Mouse (Mus musculus) erythroblast, embryonic 14.5 days (primary cell): ENCODE data around the gene Frmd4b. TPM values are rescaled to one million over a fixed set of nuclear protein-coding genes. Genes with fewer than 3 reads are reported as not detected.
"Not testable (repeated sequence)": the region's sequence is repeated elsewhere in the genome, so short reads cannot be mapped to it uniquely, and the experiment has no call there.

Experiments
- H3K27me3 ChIP-seq: 2 replicates; pipeline ENCODE4 v1.6.1; 2012; ENCODE audit warnings: inconsistent platforms; ENCODE audit not compliant: control insufficient read depth
- H3K36me3 ChIP-seq: 2 replicates; pipeline ENCODE4 v1.6.1; 2012; ENCODE audit warnings: mild to moderate bottlenecking, inconsistent platforms; ENCODE audit not compliant: control insufficient read depth
- H3K4me1 ChIP-seq: 2 replicates; pipeline ENCODE4 v1.6.1; 2012; ENCODE audit warnings: inconsistent platforms; ENCODE audit not compliant: control insufficient read depth
- H3K4me3 ChIP-seq: replicated peaks from 2 replicates; pipeline ENCODE3; 2012; ENCODE audit warnings: moderate library complexity, mild to moderate bottlenecking, inconsistent platforms
- H3K9me3 ChIP-seq: 2 replicates; pipeline ENCODE4 v1.6.1; 2012; ENCODE audit warnings: low read length, inconsistent platforms, mixed read lengths; ENCODE audit not compliant: control insufficient read depth
- GATA1 ChIP-seq: IDR thresholded peaks from 2 replicates; pipeline ENCODE4 v1.6.1; 2012; ENCODE audit warnings: low read length, inconsistent platforms, mixed read lengths
- TAL1 ChIP-seq: IDR thresholded peaks from 3 replicates; pipeline ENCODE4 v1.6.1; 2012; ENCODE audit warnings: low read length, inconsistent platforms, mixed read lengths
- polyA plus RNA-seq: library from polyadenylated mRNA; stranded (reverse); fragments of >175 nt; gene quantifications from 2 replicates; pipeline ENCODE4 v1.2.3, GENCODE M21; 2012

Gene Frmd4b
- polyA plus RNA-seq, 1 experiment, result not detected

GRCm38 (mm10) chr6:97429688-97430343 lies 187.5 kb downstream of the Frmd4b start:
- Histone ChIP-seq H3K4me1 (no peaks in the 10 kb centered on the region), H3K4me3 (no peak overlapping the region), H3K36me3 (no peaks in the 10 kb centered on the region), H3K9me3 (no peaks in the 10 kb centered on the region), H3K27me3 (no peaks in the 10 kb centered on the region)
- TF ChIP-seq TAL1 (no peak), GATA1 (no peak)

GRCm38 (mm10) chr6:97419771-97420446 lies 197.4 kb downstream of the Frmd4b start:
- H3K9me3 ChIP-seq, result no peaks in the 10 kb centered on the region

DNA sequence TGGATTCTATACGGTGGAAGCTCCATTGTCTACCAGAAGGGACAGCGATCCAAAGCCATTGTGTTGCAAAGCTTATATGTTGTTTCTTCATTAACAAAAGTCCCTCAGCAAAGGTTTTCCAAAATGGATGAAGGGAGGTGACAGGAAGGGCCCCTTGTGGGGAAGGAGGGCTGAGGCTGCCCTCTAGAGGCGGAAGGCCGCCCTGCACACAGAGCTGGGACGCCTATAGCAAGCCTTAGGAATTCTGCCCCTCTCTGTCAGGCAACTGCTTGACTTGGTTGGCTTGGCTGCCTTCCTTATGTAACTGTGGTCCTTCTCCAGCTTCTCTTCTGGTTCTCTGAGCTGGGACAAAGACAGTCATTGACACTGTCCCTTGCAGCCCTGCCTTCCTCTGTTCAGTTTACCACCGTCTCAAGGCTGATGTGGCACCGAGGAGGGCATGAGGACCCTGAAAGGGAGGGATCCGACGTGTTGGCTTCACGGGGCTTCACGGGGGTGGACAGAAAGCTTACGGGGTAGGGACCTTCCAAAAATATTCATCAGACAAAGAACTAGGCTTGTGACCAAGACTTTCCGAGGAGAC lies 200.3 kb downstream of the Frmd4b start:
- H3K4me3 ChIP-seq, result no peak overlapping the region

More at GRCm38 (mm10) chr6:97419771-97420446, 197.4 kb downstream of the Frmd4b start:
- no peaks in the 10 kb centered on the region for H3K4me1 ChIP-seq
- no peak overlapping the region for H3K4me3 ChIP-seq
- no peaks in the 10 kb centered on the region for H3K36me3 ChIP-seq
- no peaks in the 10 kb centered on the region for H3K27me3 ChIP-seq
- TF ChIP-seq GATA1 (no peak), TAL1 (no peak)

GRCm38 (mm10) chr6:97415578-97415977 lies 201.8 kb downstream of the Frmd4b start:
- not testable (repeated sequence) for H3K36me3 ChIP-seq, H3K4me1 ChIP-seq, H3K9me3 ChIP-seq, H3K4me3 ChIP-seq, H3K27me3 ChIP-seq

More for the DNA sequence above, 200.3 kb downstream of the Frmd4b start:
- no peaks in the 10 kb centered on the region for H3K9me3 ChIP-seq
- H3K4me1 ChIP-seq, result no peaks in the 10 kb centered on the region
- H3K36me3 ChIP-seq, result no peaks in the 10 kb centered on the region
- no peak for TF ChIP-seq GATA1
- TF ChIP-seq TAL1, result no peak
- H3K27me3 ChIP-seq, result no peaks in the 10 kb centered on the region

DNA sequence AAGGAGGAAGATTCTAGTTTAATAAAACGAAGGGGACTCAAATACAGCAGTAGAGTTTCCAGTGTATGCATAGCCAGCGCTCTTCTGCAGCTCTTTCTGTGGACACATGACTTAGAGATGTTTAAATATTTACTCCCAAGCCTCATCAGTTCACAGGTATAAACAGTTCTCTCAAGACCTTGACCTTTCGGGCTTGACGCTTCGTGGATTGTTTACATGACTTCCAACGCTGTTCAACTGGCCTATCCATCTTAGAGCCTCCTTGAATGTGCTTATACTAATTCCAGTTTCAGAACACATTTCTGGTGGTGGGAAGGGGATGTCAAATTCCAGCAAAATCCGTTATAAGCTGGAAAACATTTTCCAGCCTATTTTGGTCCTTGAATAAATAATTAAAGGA lies 203.9 kb downstream of the Frmd4b start:
- no peaks in the 10 kb centered on the region for H3K36me3 ChIP-seq
- H3K4me3 ChIP-seq, result no peak overlapping the region
- no peaks in the 10 kb centered on the region for H3K27me3 ChIP-seq
- H3K9me3 ChIP-seq, result no peaks in the 10 kb centered on the region
- TF ChIP-seq GATA1 (no peak), TAL1 (no peak)
- H3K4me1 ChIP-seq, result peaks cover 12% of the 10 kb centered on the region

DNA sequence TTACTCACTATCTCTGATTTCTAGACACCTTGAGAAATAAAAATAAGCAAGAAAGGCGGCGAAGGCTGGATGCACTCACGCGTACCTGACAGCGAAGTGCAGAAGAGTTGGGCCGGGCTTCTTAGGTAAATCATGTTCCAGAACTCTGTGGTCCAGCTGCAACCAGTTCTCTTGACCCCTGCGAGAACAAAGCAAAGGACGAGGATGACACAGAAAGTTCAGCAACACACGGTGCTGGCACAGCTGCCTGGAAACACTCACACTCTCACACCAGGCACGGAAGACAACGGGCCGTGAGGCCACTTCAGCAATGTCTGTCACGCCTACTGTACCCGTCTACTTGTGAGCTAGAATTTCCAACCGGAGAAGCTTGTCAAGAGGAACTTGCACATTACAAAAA lies 204.9 kb downstream of the Frmd4b start:
- Histone ChIP-seq H3K27me3 (no peaks in the 10 kb centered on the region), H3K4me1 (peaks cover 19% of the 10 kb centered on the region), H3K4me3 (no peak overlapping the region), H3K9me3 (no peaks in the 10 kb centered on the region), H3K36me3 (no peaks in the 10 kb centered on the region)
- no peak for TF ChIP-seq TAL1
- TF ChIP-seq GATA1, result no peak

GRCm38 (mm10) chr6:97411327-97411726 lies 206.0 kb downstream of the Frmd4b start:
- Histone ChIP-seq H3K4me1 (peaks cover 29% of the 10 kb centered on the region), H3K36me3 (no peaks in the 10 kb centered on the region), H3K4me3 (no peak overlapping the region), H3K27me3 (no peaks in the 10 kb centered on the region), H3K9me3 (no peaks in the 10 kb centered on the region)
- TF ChIP-seq GATA1, result no peak
- TF ChIP-seq TAL1, result no peak

DNA sequence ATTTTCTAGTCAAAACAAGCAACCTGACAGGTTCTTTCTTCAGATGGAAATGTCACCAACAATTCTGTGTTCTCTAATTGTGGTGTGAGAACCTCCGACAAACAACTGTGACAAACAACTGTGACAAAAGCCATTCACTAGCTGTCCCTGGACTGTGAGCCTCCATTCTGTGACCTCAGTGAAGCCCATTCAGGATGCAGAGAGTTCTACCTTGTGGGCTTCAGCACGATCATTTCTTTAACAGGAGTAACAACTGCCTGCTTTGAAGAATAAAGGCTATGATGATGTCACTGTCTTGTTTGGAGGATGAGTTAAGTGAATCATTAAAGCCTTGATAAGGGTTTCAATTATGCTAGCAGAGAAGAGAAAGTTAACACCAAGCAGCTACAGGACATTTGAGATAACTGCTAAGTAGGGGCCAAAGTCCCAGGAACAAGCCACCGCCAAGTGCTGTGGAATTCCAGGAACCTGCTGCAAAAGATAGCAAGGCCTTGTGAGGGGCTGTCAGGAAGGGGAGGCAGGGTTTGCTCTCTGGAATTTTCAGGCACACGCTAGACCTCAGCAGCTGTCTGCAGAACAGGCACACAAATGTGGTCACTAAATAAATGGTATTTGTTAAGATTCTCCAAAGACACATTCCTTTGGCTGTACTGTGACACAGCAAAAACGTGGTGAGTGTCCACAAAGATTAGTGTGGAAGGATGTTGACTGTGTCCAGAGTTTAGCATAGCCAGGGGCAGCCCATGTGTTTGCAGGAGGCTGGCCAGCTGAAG lies 207.7 kb downstream of the Frmd4b start:
- Histone ChIP-seq H3K9me3 (no peaks in the 10 kb centered on the region), H3K4me3 (no peak overlapping the region)
- no peak for TF ChIP-seq GATA1
- TF ChIP-seq TAL1, result no peak

GRCm38 (mm10) chr6:97407914-97408313 lies 209.4 kb downstream of the Frmd4b start:
- H3K4me3 ChIP-seq, result no peak overlapping the region
- no peaks in the 10 kb centered on the region for H3K27me3 ChIP-seq
- H3K36me3 ChIP-seq, result no peaks in the 10 kb centered on the region
- peaks cover 56% of the 10 kb centered on the region for H3K4me1 ChIP-seq
- no peak for TF ChIP-seq GATA1
- TF ChIP-seq TAL1, result no peak
- H3K9me3 ChIP-seq, result no peaks in the 10 kb centered on the region

More for the DNA sequence above, 207.7 kb downstream of the Frmd4b start:
- Histone ChIP-seq H3K27me3 (no peaks in the 10 kb centered on the region), H3K36me3 (no peaks in the 10 kb centered on the region), H3K4me1 (peaks cover 45% of the 10 kb centered on the region)
